Mouse (Mus musculus) heart, adult 18-20 months (tissue): ENCODE results near the gene Fkbpl. TPM values are rescaled to one million over a fixed set of nuclear protein-coding genes. Genes with fewer than 3 reads are reported as not detected.

ENCODE experiments used
- DNase-seq, 2 experiments: peaks; one replicate each; pipeline ENCODE4 v3.0.0; 2021 to 2022; ENCODE audit warnings: mixed read lengths in 1 of 2
- total RNA-seq, 2 experiments: library from RNA; stranded (reverse); gene quantifications; 2 replicates each; pipeline ENCODE4 v1.2.3; 2021

Gene Fkbpl
- total RNA-seq, 2 experiments from 2014 or later = 5.8 to 6.5 TPM

DNA sequence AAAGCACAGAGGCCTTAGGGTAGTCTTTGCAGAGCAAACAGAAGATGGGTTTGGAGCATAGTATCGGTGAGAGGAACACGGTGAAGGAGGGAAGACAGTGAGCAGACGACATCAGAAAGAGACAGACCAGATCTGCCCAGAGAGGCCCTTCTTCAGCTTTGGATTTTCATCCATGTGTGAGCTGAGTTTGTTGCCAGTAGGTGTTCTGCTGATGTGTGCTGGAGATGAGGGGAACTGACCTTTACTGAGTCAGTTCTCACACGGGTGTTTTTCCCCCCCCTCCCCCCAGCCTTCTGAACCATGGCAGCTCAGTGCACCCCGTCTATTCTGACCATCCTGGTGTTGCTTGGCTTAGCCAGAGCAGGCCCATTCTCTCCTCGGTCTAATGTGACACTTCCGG is 25.7 kb downstream of the Fkbpl start, which contains the start of gene Tnxb:
TSS of gene Tnxb (plus strand) at position 301 of the 400 bp plus-strand sequence.
- no peak for DNase-seq

DNA sequence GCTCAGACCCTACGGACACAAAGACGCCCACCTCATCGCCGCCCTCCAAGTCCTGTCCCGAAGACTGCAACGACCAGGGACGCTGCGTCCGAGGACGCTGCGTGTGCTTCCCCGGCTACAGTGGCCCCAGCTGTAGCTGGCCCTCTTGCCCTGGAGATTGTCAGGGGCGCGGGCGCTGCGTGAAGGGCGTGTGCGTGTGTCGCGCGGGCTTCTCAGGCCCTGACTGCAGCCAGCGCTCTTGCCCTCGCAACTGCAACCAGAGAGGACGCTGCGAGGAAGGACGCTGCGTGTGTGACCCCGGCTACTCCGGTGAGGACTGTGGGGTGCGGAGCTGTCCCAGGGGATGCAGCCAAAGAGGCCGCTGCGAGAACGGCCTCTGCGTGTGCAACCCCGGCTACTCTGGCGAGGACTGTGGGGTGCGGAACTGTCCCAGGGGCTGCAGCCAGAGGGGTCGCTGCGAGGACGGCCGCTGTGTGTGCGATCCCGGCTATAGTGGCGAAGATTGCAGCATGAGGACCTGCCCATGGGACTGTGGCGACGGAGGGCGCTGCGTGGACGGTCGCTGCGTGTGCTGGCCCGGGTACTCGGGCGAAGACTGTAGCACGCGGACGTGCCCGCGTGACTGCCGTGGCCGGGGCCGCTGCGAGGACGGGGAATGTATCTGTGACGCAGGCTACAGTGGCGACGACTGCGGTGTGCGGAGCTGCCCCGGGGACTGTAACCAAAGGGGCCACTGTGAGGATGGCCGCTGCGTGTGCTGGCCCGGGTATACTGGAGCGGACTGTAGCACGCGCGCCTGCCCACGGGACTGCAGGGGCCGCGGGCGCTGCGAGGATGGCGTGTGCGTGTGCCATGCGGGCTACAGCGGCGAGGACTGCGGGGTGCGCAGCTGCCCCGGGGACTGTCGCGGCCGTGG is 26.8 kb downstream of the Fkbpl start:
- no peak for DNase-seq

DNA sequence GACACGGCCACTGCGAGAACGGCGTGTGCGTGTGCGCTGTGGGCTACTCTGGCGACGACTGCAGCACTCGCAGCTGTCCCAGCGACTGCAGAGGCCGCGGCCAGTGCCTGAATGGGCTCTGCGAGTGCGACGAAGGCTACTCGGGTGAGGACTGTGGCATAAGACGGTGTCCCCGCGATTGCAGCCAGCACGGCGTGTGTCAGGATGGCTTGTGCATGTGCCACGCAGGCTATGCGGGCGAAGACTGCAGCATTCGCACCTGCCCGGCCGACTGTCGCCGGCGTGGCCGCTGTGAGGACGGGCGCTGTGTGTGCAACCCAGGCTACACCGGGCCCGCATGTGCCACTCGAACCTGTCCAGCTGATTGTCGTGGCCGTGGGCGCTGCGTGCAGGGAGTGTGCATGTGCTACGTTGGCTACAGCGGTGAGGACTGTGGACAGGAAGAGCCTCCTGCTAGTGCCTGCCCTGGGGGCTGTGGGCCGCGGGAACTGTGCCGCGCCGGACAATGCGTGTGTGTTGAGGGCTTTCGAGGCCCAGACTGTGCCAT is 27.8 kb downstream of the Fkbpl start:
- no peak for DNase-seq

DNA sequence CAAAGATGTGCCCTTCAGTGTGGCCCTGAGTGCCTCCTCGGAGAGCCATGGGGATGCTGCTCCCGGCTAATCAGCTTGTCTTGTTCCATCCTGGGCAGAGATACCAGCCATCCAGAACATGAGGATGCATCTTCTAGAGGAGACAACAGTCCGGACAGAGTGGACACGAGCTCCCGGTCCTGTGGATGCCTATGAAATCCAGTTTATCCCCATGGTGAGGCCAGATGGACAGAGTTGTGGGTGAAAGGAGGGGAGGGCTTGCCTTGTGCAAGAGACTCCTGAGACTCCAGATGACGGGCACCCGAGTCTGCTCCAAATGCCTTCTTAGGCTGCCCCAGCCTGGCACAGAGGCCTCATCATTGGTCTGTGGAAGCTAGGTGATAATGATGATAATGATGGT is 28.6 kb downstream of the Fkbpl start:
- DNase-seq = no peak

DNA sequence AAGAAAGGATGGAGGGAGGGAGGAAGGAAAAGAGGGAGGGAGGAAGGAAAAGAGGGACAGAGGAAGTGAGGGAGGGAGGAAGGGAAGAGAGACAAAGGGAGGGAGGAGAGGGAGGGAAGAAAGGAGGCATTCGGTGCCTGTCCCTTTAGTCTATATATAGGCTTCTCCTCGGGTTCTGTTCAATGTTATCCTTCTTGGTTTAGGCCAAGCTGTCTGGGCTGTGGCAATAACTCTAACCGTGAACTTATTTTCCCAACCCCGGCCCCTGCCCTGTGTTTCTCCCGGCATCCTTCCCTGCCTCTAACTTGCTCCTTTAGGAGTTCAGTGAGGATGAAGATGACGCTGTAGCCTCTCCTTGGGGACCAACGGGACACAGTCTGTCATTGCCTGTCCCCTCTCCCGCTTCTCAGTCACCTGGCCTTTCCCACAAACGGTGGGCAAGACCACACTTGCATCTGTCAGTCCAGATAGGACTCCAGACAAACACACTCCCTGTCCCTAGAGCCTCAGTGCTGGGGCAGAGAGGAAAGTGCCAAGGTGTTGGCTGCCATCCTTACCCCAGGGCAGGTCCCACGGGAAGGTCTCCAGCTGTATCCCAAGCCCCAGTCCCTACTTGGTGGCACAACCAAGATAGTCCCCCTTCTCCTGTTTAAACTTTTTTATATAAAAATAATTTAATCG is 30.1 kb downstream of the Fkbpl start:
- DNase-seq = no peak

DNA sequence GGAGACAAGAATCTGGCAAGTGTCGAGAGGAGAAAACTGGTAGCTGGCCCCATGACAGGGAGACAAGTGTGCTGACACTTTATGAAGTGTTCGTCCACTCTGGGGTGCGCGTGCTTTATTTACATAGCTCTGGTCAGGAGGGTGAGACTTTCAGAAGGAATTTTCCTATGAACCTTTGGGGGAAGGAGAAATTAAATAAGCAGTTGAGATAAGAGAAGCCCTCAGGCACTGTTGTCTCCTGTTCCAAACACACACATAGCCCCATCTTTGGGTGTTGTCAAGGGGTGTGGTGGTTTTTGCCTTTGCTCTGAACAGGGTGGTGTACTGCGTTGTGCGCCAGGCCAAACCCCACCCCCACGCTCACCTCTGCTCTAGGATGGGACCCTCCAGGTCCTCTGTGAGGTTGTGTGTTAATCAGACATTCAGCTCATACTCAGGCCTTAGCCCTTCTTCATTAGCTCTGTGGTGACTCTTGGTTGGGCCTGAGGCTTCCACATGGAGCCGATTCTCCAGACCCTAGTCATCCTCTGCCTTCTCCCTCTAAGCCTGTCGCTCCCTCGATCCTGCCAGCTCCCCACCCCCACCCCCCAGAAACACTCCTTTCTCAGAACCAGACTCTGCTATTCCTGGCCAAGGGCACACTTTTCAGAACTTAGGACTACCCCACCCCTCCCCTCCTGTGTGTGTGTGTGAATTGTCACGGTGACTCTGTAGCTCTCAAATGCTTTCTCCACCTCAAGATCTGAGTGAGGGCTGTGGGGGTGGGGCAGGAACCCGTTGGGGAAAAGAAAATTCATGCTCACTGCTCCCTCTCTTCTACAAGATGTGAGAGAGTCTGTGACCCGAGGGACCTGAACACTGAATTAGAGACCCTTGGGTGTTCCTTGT is 30.9 kb downstream of the Fkbpl start:
- DNase-seq = no peak

DNA sequence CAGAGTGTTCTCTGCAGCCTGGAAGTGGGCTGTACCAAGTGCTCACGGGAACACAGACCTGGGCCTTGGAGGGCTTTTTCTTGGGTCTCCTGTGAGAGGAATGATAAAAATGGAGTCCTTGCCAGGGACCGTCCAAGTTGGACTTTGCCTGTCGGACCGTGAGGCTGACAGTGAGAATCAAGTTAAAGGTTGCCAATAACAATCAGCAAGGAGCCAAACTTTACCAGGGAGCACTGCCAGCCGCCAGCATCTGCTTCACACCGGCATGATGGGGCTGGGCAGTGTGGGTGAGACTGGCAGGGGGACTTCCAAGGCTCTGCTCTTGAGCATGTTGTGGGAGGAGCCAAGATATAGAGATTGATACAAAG is 31.5 kb downstream of the Fkbpl start:
- DNase-seq = no peak

DNA sequence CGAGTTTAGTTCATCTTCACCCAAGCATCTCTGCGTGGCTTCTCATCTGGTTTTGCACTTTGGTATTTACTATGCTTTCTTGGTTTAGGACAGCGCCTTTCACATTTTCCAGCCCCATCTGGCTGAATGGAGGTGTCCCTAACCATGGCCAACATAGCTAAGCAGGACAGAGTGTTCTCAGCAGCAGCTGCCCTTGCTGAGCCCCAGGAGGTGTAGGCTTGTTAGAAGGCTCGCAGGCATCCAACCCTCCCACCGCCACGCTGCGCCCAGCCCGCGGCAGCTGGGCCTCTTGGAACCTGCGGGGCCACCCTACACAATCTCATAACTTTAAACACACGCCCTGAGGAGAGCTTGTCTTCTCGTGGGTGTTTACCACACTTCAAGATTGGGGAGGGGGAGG is 32.1 kb downstream of the Fkbpl start:
- DNase-seq = peak in 1 of 2 experiments; percentile 69

DNA sequence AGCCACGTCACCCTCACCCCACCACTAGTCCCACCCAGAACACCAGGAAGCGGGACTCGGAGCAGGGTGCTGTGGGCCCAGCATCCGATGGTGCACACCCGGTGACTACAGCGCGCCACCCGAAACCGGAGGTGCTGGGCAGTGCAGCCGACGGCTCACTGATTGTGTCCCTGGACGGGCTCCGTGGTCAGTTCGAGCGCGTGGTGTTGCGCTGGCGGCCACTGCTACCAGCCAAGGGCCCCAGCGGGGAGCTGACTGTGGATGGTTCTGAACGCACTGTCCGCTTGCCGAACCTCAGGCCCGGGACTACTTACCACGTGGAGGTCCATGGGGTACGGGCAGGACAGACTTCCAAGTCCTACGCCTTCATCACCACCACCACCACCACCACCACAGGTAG is 35.6 kb downstream of the Fkbpl start:
- DNase-seq = no peak

DNA sequence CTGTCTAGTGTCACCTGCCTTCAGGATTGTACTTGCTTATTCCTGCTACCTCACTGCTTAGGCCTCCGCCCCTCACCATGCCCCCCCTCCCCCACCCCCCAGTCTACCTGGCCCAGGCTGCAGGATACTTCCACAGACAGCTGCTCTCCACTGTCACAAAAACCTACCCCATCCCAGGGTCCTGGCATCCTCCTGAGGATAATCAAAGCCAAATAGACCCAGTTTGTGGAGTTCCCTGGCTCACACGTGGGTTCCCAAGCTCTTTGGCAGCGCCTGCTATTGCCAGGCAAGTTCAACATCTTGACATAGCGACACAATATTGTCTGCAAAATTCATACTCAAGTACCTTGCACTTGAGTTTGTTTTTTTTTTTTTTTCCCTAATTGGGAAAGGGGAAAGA is 36.1 kb downstream of the Fkbpl start:
- no peak for DNase-seq

DNA sequence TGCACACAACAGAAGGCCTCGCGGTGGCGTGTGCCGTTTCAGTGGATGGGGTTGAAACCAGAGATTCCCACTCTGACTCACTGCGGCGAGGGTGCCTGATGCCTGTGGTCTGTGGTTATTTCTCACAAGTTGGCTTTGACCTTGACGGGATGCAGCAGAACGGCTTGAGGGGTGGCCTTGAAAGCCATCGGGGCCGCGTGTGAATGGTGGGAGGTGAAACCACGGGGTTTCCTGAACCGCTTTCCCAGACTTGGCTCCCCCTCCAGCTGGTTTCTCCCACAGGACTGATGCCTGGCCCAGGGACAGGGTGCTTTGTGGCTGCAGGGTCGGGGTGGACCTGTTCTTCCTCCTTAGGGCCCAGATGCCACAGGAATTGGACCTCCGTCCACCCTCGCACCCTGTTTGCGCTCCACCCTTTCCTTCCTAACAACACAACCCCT is 36.6 kb downstream of the Fkbpl start:
- DNase-seq = peak; percentile 64 to 80

DNA sequence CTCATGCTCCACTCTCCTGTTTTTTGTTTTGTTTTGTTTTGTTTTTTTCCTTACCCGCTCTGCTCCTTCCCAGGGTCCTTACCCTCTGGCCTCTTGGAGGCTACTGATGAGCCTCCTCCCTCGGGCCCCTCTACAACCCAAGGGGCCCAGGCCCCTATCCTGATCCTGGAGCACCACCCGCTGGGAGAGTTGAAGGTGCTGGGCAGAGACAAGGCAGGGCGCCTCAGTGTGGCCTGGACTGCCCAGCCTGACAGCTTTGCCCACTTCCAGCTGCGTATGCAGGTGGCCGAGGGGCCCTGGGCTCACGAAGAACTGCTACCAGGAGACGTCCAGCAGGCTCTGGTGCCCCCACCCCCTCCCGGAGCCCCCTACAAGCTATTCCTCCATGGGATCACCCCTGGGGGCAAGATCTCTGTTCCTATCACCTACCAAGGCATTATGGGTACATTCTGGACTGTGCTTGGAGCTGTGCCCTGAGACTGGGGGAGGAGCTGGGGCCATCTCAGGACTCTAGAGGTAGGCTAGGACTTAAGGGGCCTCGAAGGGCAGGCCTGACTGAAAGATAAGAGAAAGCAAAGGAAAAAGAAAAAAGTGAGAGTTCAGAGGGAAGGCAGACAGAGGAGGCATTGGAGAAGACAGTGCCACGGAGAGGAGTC is 37.4 kb downstream of the Fkbpl start:
- DNase-seq = peak; percentile 33 to 50

DNA sequence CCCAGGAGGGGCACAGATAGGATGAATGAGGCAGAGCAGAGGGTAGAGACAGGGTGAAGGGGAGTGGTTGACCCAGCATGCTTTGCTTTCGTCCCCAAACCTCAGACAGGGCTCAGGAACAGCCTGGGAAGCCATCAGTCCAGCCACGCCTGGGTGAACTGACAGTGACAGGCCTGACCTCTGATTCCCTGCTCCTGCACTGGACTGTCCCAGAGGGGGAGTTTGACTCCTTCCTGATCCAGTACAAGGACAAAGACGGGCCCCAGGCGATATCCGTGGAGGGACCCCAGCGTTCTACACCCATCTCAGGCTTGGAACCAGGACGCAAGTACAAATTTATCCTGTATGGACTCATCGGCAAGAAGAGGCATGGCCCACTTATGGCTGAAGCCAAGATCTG is 38.6 kb downstream of the Fkbpl start:
- DNase-seq = no peak

DNA sequence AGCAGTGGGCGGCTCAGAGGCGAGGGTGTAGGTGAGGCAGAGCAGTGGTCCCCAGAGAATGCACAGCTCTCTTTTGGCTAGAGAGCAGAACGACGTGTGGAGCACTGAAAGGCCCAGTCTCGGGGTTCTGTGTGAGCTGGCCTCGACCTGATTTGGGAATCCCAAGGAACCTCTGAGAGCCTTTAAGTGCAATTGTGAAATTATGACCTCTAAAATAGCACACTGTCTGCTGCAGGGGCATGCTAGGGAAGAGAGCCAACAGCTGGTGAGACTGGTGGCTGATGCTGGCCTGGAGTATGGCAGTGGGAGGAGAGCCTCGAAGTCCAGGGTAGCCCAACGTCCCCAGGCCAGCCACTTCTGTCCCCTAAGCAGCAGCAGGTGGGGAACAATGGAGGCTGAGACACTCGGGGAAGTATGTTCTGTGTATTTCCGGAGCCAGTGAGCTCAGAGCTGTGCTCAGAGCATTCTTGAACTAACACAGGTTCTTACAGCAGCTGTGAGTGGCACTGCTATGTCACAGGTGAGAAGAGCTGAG is 39.2 kb downstream of the Fkbpl start:
- peak in 1 of 2 experiments; percentile 22 for DNase-seq

DNA sequence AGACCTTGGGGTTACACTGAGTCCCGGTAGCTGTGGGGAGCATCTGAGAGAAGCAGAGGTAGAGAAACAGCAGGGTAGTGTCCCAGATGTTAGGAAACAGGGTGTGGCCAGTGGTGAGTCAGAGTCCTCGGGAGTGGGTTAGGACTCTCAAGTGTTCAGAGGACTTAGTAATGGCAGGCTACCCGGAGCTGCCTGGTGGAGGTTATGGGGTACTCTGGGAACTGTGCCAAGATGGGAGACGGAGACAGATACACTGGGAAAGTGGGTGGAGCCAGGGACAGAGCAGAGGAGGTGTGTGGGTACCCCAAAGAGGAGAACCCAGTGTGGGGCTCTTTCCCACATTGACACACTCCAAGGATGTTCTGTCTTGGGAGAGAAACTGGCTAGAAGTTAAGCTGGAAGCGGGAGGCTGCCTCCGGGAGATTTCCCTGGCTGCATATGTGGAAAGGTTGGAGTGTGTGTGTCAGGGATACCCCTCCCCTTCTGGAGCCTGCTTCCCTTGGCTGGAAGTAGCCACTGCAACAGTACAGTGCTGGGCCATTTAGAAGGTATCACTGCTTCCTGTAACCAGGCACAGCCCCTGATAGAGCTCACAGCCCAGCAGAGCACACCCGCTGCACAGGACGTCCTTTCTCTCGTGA is 39.8 kb downstream of the Fkbpl start:
- DNase-seq = peak; percentile 73 to 74

DNA sequence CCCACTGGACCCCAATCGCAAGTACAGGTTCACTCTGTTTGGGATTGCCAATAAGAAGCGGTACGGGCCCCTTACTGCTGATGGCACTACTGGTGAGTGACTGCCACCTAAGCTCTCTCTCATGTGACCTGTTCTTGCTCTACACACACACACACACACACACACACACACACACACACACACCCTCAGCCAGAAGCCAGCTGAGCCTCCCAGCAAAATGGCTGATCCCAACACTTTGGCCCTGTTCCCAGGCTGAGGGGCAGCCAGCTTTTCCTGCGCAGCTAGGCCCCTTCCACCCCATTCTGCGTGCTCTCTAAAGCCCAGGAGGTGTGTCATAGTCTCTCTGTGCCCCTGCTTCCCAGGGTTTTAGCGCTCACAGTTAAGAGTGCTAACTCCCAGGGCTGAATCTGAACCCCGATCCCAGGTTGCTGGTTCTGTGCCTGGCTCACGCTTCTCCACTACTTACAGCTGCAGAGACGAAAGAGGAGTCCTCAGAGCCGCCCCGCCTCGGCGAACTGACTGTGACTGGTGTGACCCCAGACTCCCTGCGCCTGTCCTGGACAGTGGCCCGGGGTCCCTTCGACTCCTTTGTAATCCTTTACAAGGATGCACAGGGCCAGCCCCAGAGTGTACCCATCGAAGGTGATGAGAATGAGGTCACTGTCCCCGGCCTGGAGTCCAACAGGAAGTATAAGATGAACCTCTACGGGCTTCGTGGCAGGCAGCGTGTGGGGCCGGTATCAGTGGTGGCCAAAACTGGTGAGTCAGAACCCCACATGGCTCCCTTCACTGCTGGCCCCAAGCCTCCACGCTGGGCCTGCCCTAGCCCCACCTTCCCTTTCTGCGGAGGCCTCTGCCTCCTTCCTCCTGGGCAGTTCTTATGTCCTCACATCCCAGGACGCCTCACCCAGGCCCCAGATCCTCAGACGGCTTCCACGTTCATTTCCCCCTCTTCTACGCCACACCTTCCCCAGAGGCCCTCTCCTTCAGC is 40.9 kb downstream of the Fkbpl start:
- peak; percentile 72 to 85 for DNase-seq

DNA sequence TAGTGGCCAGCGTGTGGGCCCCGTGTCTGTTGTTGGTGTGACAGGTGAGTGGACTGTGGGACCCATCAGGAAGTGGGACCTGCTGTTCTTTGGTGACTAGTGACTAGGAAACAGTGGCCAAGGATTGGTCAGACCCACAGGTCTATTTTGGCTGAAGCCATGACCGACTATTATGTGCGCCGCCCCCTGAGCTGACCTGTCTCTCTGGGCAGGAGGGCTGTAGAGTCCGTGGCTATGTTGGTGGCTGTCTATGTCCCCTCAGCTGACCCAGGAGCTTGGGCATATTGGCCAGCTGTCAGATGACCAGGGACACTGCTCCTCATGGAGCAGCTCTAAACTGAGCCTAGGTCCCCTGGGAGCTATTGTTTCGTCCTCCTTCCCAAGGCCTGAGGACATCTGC is 44.3 kb downstream of the Fkbpl start:
- no peak for DNase-seq

DNA sequence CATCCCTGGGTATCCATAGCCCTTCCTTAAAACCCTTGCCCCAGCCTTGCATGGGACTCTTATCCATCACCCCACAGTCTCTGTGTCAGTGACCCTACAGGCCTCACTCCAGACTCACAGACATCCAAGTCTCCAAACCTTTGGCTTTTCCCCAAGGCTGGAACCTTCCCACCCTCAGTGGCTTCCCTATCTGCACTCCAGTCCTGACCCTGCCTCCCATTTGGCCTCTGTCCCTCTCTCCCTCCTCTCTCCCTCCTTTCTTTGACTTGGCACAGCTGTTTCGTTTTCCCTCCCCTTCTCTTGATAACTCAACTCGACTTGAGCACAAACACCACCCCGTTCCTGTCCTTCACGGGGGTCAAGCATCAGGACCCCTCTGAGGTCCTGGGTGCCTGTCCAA is 45.9 kb downstream of the Fkbpl start:
- DNase-seq = peak; percentile 84 to 91

DNA sequence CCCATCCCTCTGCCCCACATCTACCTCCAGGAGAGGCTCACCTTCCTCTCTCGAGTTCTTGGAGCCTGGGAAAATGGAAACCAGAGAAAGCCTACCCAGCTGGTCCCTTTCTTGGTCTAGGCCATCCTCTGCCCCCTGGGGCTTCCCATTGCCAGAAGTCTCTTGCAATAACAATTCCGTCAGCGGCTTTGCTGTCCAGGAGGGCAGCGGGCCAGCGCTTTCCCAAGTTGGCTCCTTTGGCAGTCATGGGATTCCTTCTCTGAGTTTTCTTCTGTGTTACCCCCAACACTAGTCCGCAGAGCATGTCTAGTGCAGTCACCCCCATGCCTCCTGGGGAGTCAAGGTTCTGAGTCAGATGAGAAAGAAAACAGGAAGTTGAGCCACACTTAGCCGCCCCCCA is 48.3 kb downstream of the Fkbpl start:
- DNase-seq = peak; percentile 91 to 92
